Mouse (Mus musculus) heart, adult 2 months (tissue): ENCODE measurements around the gene Ajm1.

Experiments
- CTCF ChIP-seq: fragments of 200-600 bp; IDR thresholded peaks from 2 replicates; pipeline ENCODE4 v1.8.1; 2022; ENCODE audit warnings: antibody characterized with exemption, mild to moderate bottlenecking, moderate library complexity
- EP300 ChIP-seq: fragments of 200-500 bp; IDR thresholded peaks from 2 replicates; pipeline ENCODE4 v1.6.1; 2011; ENCODE audit warnings: low read depth, low read length, control low read depth; ENCODE audit not compliant: insufficient read depth
- POLR2A ChIP-seq: fragments of 200-500 bp; IDR thresholded peaks from 2 replicates; pipeline ENCODE4 v1.6.1; 2011; ENCODE audit warnings: mild to moderate bottlenecking, low read depth, low read length, control low read depth; ENCODE audit not compliant: insufficient read depth

DNA sequence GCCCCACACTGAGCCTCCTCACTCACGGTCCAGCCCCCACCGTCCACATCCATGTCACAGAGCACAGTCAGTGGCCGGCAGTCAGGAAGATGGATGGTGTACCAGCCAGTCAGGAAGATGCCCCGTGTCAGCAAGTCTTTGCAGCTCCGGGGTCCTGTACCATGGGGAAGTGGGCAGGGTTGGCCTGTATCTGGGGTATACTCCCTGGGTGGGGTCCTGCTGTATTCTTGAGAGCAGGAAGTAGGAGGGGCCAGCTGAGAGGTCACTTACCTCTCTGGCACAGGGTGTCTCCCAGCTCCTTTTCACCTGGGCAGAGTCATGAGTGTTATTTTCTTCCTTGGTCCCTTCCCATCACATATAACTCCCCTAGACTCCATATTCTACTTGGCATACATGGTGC, 44.4 kb upstream of the Ajm1 start:
- TF ChIP-seq POLR2A (no peak), CTCF (no peak), EP300 (no peak)
